Mouse (Mus musculus): Measurements from ENCODE around the gene Psma7.
A peak's percentile ranks its signal among the peaks of the same experiment; 100 is the strongest.

Psma7 gene

GRCm38 (mm10) chr2:180042256-180042857 is at the start of gene Psma7, which contains the start of gene Ss18l1:
Gene Psma7 (minus strand): TSS chr2:180042433.
Gene Ss18l1 (plus strand): TSS chr2:180042509.
- peak; percentile 88 to 91 for DNase-seq

GRCm38 (mm10) chr2:180090285-180090684 is 48.1 kb upstream of the Psma7 start:
- no peak for DNase-seq

GRCm38 (mm10) chr2:180087472-180087871 is 45.2 kb upstream of the Psma7 start:
- no peak for DNase-seq

GRCm38 (mm10) chr2:180086637-180087027 is 44.4 kb upstream of the Psma7 start:
- DNase-seq = no peak

- no peak for DNase-seq
Measured at GRCm38 (mm10) chr2:180085926-180086636, 43.8 kb upstream of the Psma7 start.

- DNase-seq = no peak
Measured at GRCm38 (mm10) chr2:180084565-180084964, 42.3 kb upstream of the Psma7 start.

- no peak for DNase-seq
Measured at GRCm38 (mm10) chr2:180083063-180083462, 40.8 kb upstream of the Psma7 start.

- DNase-seq = no peak
Measured at GRCm38 (mm10) chr2:180080680-180081079, 38.4 kb upstream of the Psma7 start.

GRCm38 (mm10) chr2:180077622-180078021 is 35.4 kb upstream of the Psma7 start:
- DNase-seq = no peak

- peak; percentile 54 to 78 for DNase-seq
Measured at GRCm38 (mm10) chr2:180072886-180073285, 30.7 kb upstream of the Psma7 start.

- DNase-seq = no peak
Measured at GRCm38 (mm10) chr2:180071671-180072070, 29.4 kb upstream of the Psma7 start.

- peak; percentile 93 for DNase-seq
Measured at GRCm38 (mm10) chr2:180070481-180071453, 28.5 kb upstream of the Psma7 start, which contains the start of gene Mtg2. Gene Mtg2 (plus strand): TSS chr2:180070588.

GRCm38 (mm10) chr2:180069770-180070480 is 27.7 kb upstream of the Psma7 start:
- no peak for DNase-seq

- DNase-seq = no peak
Measured at GRCm38 (mm10) chr2:180063338-180064131, 21.3 kb upstream of the Psma7 start.

- no peak for DNase-seq
Measured at GRCm38 (mm10) chr2:180053001-180053400, 10.8 kb upstream of the Psma7 start.

- peak; percentile 44 to 47 for DNase-seq
Measured at GRCm38 (mm10) chr2:180051986-180052733, 9.9 kb upstream of the Psma7 start.

- DNase-seq = peak; percentile 81 to 84
Measured at GRCm38 (mm10) chr2:180050986-180051385, 8.8 kb upstream of the Psma7 start.

GRCm38 (mm10) chr2:180047980-180048635 is 5.9 kb upstream of the Psma7 start:
- no peak for DNase-seq

GRCm38 (mm10) chr2:180047580-180047979 is 5.3 kb upstream of the Psma7 start:
- DNase-seq = no peak

GRCm38 (mm10) chr2:180045283-180045682 is 3.0 kb upstream of the Psma7 start:
- peak in 1 of 2 experiments; percentile 19 for DNase-seq
